Mouse (Mus musculus) thymus, postnatal 10 days (tissue): ENCODE results near the gene Hsf5.

Experiments used
- DNase-seq, 2 experiments: peaks; one replicate each; pipeline ENCODE4 v3.0.0; 2021; ENCODE audit warnings: low spot score in 2 of 2

Gene Hsf5

GRCm38 (mm10) chr11:87590841-87591525, 26.0 kb upstream of the Hsf5 start:
- DNase-seq, result peak; percentile 26 to 27

- DNase-seq, result peak; percentile 95 to 100
These were observed 25.2 kb upstream of the Hsf5 start, which contains the start of gene Mtmr4 for GRCm38 (mm10) chr11:87591526-87592353. Gene Mtmr4, plus strand, starts transcription at chr11:87592162.

GRCm38 (mm10) chr11:87592354-87592695, 24.6 kb upstream of the Hsf5 start:
- no peak for DNase-seq

- DNase-seq, result no peak
These were observed 24.0 kb upstream of the Hsf5 start for GRCm38 (mm10) chr11:87592713-87593598.

GRCm38 (mm10) chr11:87595327-87595841, 21.6 kb upstream of the Hsf5 start:
- peak; percentile 67 to 69 for DNase-seq

- DNase-seq, result no peak
These were observed 21.0 kb upstream of the Hsf5 start for GRCm38 (mm10) chr11:87595976-87596375.

- no peak for DNase-seq
These were observed 20.5 kb upstream of the Hsf5 start for GRCm38 (mm10) chr11:87596492-87596891.

GRCm38 (mm10) chr11:87597061-87597460, 19.9 kb upstream of the Hsf5 start:
- no peak for DNase-seq

GRCm38 (mm10) chr11:87599395-87600089, 17.4 kb upstream of the Hsf5 start:
- DNase-seq, result no peak

- DNase-seq, result no peak
These were observed 16.6 kb upstream of the Hsf5 start for GRCm38 (mm10) chr11:87600322-87600853.

GRCm38 (mm10) chr11:87602234-87602633, 14.7 kb upstream of the Hsf5 start:
- no peak for DNase-seq

- DNase-seq, result no peak
These were observed 13.4 kb upstream of the Hsf5 start for GRCm38 (mm10) chr11:87603571-87603970.

GRCm38 (mm10) chr11:87609264-87609663, 7.7 kb upstream of the Hsf5 start:
- DNase-seq, result no peak

- no peak for DNase-seq
These were observed 5.4 kb upstream of the Hsf5 start for GRCm38 (mm10) chr11:87611547-87611946.

GRCm38 (mm10) chr11:87613972-87614371, 3.0 kb upstream of the Hsf5 start:
- no peak for DNase-seq

GRCm38 (mm10) chr11:87615551-87615950, 1.4 kb upstream of the Hsf5 start:
- DNase-seq, result no peak

GRCm38 (mm10) chr11:87615952-87616351, 1.0 kb upstream of the Hsf5 start:
- no peak for DNase-seq

- no peak for DNase-seq
These were observed 642 bp downstream of the Hsf5 start for GRCm38 (mm10) chr11:87617606-87618005.

GRCm38 (mm10) chr11:87623160-87623559, 6.2 kb downstream of the Hsf5 start:
- no peak for DNase-seq

GRCm38 (mm10) chr11:87629859-87630258, 12.9 kb downstream of the Hsf5 start:
- DNase-seq, result peak; percentile 11 to 56

GRCm38 (mm10) chr11:87638793-87639192, 21.8 kb downstream of the Hsf5 start:
- DNase-seq, result no peak
